Mouse (Mus musculus) thymus, postnatal 4 days (tissue): ENCODE measurements around the gene Slc41a2.
"Not testable (repeated sequence)": the region's sequence is repeated elsewhere in the genome, so short reads cannot be mapped to it uniquely, and the experiment has no call there.

Source experiments
- DNase-seq: peaks from one replicate; pipeline ENCODE4 v3.0.0; 2021

Gene Slc41a2

DNA sequence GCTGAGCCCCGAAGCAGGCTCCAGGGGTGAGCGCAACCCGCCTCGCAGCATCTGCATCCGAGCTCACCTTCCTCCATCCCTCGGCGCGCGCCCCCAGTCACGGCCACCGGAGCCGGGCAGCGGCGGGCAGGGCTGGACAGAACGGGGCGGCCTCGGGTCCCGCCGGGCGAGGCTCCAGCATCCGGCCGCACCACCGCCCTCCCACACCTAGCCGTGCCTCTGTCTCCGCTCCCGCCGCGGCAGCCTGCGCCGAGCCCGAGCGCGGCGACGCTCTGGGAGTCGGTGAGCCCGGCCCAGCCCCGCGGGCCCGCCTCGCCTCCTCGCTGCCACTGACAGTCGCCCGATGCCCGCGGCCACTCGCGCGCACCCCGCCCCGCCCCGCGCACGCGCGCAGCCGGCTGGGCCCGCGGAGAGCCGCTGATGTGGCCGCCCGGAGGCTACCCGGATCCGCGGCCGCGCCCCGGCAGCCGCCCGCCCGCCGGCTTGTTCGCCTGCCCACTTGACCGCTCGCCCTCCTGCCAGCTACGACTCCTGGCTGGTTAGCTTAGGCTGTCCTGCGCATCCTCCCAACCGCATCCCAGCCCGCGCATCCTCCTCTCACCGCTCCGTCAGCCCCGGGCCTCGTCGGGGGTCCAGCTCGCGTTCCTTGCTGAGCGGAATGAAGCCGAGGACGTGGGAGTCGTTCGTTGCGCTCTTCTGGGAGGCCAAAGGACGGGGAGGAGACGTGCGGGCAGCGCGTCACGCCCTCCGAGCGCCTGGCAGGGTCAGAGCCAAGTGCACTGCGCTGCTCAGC, at the start of gene Slc41a2:
Gene Slc41a2 (minus strand): TSS at position 724 of the 793 bp plus-strand sequence.
- DNase-seq = peak; percentile 61

DNA sequence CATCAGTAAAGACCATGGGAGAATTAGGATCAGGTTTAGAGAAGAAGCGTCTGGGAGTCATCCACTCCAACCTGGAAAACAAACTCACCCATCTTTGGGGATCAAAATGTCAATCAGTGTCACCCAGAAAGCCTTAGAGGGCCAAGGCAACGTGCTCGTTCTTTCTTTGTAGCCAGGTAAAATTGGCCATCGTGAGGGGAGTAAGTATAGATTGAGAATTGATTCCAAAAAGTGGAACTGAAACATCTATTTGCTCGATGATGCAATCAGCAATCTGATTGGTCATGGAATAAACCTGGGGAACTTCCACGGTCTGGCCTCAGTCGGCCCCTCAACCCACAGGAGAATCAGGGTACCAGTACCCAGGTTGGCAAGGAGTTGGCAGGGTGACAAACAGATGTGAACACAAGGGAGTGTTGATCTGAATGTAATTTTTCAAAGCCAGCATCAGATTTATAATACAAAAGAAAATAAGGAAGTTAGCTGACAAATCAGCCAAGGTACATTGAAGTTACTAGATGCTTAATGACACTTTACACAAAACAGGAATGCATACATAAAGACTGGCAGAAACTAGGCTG, 47.7 kb upstream of the Slc41a2 start:
- DNase-seq = no peak

DNA sequence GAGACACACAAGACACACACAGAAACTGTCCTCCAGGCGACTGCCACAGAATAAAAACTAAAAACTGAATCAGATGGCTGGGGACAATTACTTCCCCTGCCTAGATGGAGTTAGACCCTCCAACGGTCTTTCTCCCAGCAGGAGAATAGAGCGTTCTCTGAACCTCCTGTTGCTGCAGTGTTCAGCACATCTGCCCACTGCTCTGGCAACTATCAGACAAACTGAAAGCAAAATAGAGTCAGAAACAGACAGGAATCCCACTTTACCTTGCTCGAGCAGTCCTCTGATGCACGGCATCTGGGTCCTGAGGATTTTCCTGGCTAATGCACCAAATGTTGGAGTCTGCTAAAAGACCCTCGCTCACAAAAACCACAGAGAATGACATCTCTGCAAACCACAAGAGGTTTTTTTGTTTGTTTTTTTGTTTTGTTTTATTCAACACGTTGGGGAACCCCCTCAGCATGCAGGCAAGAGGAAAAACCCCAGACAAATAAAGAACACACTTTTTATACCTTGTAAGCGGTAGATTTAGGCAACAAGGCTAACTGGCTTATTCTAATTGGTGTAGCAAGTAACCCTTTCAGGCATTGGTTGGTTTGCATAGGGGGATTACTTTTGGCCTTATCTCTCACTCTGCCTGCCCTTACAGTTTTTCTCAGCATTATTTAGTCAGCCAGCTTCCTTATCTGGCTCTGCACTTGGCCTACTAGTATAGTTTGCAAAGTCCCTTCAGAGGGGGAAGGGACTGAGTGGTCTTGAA, 47.0 kb upstream of the Slc41a2 start:
- DNase-seq = no peak

- DNase-seq = no peak
Observed at GRCm38 (mm10) chr10:83383863-83384262, 46.2 kb upstream of the Slc41a2 start.

DNA sequence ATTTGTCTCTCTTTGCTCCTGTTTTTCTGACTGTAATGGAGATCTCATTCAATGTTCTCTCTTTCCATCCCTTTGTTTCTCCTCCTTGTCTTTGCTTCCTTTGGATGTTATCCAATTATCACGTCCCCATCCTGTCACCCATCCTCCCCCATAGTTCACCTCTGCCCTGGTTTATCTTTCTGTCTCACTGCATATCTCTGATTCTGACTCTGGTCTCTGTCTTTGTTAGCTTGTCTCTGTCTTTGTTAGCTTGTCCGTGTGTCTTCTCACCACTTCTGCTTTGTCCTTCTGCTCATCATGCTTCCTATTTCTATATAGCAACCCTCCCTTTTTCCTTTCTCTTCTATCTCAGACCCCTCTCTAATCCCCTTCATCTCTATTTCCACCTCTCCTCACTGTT, 45.3 kb upstream of the Slc41a2 start:
- no peak for DNase-seq

DNA sequence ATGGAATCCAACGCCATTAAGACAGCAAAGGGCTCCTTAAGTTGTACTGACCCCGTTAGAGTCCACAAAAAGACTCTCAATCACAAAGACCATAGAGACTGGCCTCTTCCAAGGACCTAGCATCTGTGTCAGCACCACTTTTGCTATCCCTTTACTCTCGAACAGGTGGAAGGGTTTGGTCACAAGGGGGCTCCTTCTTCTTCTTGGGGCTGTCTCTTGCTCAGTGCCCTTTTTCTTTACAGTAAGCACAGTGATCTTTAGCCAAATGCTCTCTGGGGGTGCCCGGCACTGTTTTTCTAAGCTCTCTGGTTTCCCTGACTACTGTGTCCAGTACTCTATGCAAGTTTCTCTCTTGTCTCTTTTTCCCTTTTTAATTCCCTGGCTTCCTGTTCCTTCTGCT, 44.8 kb upstream of the Slc41a2 start:
- DNase-seq = no peak

- DNase-seq = no peak
Observed at GRCm38 (mm10) chr10:83380501-83380900, 42.8 kb upstream of the Slc41a2 start.

GRCm38 (mm10) chr10:83378083-83378833, 40.6 kb upstream of the Slc41a2 start:
- DNase-seq = no peak

DNA sequence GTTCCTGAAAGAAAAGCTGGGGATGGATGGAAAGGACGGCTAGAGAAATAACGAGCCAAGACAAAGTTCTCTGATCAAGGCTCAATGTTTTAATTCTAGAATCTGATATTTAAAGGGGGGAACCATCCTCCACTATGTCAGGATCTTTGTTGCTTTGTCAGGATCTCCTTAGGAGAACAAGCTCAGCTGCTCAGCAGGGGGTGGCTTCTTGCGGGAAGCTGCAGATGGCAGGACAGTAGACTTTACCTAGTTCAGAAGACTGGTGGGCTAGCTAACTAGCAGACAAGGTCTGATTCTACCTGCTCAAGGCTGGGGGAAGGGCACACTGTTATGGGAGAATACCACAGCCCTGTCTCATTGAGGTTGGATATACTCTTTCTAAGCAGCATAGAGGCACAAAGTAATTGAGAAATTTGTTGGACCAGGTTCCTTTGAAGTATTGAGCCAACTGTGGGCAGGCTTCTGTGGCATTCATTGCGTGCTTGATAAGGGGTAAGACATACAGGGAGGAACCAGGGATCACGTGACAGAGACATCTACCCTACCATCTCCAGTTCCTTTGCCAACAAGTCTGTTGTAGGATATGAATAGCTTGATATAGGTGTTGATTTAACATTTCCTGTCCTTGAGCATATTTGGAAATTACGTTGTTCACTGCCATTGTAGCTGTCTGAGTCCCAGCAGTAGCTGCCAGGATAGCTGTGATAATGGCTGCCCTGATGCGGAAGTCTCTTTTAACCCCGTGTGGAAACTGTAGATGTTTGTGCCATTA, 39.4 kb upstream of the Slc41a2 start:
- DNase-seq = no peak

- DNase-seq = not testable (repeated sequence)
Observed at GRCm38 (mm10) chr10:83375458-83375857, 37.8 kb upstream of the Slc41a2 start.

GRCm38 (mm10) chr10:83374045-83374656, 36.5 kb upstream of the Slc41a2 start:
- no peak for DNase-seq

- DNase-seq = no peak
Observed at GRCm38 (mm10) chr10:83368918-83369317, 31.2 kb upstream of the Slc41a2 start.

GRCm38 (mm10) chr10:83363451-83363850, 25.8 kb upstream of the Slc41a2 start:
- no peak for DNase-seq

- no peak for DNase-seq
Observed at GRCm38 (mm10) chr10:83361643-83362382, 24.1 kb upstream of the Slc41a2 start.

- DNase-seq = no peak
Observed at GRCm38 (mm10) chr10:83360356-83360755, 22.7 kb upstream of the Slc41a2 start.

DNA sequence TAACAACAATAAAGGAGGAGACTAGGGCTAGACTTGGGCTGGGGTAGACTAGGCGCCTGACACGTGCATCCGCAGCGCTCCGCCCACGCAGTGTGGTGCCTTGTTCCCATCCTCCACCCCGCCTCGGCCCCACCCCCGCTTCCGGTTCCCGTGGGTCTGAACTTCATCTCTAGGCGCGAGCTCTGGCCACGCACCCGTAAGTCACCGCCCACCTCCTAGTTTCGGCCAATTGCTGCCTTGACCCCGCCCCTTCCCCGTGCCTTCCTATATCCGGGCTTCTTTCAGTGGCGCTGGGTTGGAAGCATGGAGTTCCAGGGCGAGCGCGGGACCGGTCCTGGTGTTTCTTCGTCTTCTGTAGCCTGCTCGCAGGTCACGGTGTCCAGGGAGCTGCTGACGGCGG, 22.3 kb upstream of the Slc41a2 start, which contains the start of gene D10Wsu102e:
Gene D10Wsu102e (plus strand): TSS at position 266 of the 400 bp plus-strand sequence.
- peak; percentile 97 for DNase-seq

GRCm38 (mm10) chr10:83359451-83359850, 21.8 kb upstream of the Slc41a2 start:
- no peak for DNase-seq

DNA sequence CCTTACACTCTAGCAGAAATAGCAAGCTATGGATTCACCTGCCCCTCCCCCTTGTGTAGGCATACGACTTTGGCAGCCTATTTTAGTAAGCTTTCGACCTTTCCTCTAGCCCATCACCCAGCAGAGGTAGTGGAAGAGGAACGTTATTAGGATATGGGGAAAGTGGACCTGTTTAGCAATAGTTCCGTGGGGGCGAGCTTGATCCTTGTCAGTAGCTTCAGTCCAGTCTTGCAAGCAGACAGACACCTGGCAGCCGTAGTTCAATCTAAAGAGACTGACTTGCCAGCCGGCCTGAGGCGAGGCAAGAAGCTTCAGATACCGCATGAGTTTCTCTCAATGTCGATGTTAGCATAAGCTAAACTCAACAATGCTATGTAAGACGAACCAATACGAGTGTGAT, 18.7 kb upstream of the Slc41a2 start:
- DNase-seq = no peak

DNA sequence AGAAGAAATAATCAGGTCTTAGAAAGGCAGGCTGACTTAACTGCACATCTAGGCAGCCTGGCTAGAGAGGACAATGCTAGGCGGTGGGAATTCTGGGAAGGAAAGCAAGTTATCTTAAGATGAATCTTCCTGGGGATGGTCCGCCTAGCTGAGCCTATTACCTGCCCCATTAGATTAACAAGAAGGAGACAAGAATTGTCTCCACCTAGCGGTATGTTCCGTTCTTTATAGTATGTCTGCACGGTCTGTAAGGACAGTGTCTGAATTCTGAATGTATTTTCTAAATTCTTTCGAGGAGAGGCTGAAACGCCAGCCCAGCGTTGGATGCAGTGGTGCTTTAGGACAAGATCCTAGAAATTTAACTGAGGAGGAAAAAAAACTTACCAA, 16.6 kb upstream of the Slc41a2 start:
- DNase-seq = no peak

GRCm38 (mm10) chr10:83353680-83354332, 16.1 kb upstream of the Slc41a2 start:
- no peak for DNase-seq
